Mouse (Mus musculus): ENCODE measurements around the gene Ercc6l. TPM values are rescaled to one million over a fixed set of nuclear protein-coding genes. Genes with fewer than 3 reads are reported as not detected.
"Not testable (repeated sequence)": the region's sequence is repeated elsewhere in the genome, so short reads cannot be mapped to it uniquely, and the experiment has no call there.

Ercc6l gene
- polyA plus RNA-seq, 1 experiment from 2014 or later, result 6.5 TPM

GRCm38 (mm10) chrX:102166986-102167385, 10.1 kb upstream of the Ercc6l start:
- no peaks in the 10 kb centered on the region for H3K4me1 ChIP-seq (replicated peaks)
- WGBS, result 43% methylated on average over 6 of the region's 6 CpGs
- no peaks in the 10 kb centered on the region; the same call in 1 of the 2 replicates for H3K27me3 ChIP-seq
- H3K4me2 ChIP-seq, result no peak overlapping the region
- H3K9ac ChIP-seq, result no peak overlapping the region
- ATAC-seq (replicated peaks; ENCODE audit: insufficient number of reproducible peaks, insufficient read depth, low FRiP score, low read depth), result no peak
- no peak overlapping the region for H3K4me3 ChIP-seq
- H3K27ac ChIP-seq, result no peak overlapping the region
- H3K36me3 ChIP-seq, result no peaks in the 10 kb centered on the region
- no peaks in the 10 kb centered on the region for H3K9me3 ChIP-seq (replicated peaks)

DNA sequence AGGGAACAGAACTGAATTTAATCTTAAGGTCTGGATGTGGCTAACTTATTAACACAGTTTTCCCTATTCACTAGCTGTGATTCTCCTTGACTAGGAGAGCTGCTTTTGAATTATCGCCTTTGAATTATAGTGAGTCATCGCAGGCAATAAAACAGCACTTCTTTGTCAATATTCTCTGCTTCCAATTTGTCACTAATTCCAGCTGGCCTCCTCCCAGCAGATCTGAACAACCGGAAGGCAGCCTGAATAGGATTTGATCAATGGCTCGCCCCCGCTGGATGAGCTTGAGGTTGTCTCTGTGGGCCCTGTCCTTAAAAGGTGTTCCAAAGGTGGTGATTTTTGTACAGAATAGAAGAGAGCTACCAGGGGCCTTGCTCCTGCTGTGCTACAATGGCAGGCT, 9.6 kb upstream of the Ercc6l start:
- ATAC-seq (replicated peaks; ENCODE audit: insufficient number of reproducible peaks, insufficient read depth, low FRiP score, low read depth), result no peak
- Histone ChIP-seq H3K4me2 (no peak overlapping the region), H3K4me1 (replicated peaks) (no peaks in the 10 kb centered on the region), H3K9me3 (replicated peaks) (no peaks in the 10 kb centered on the region), H3K9ac (no peak overlapping the region), H3K27me3 (no peaks in the 10 kb centered on the region; the same call in 1 of the 2 replicates), H3K4me3 (no peak overlapping the region), H3K36me3 (no peaks in the 10 kb centered on the region), H3K27ac (no peak overlapping the region)
- WGBS, result 69% methylated on average over 5 of the region's 5 CpGs

DNA sequence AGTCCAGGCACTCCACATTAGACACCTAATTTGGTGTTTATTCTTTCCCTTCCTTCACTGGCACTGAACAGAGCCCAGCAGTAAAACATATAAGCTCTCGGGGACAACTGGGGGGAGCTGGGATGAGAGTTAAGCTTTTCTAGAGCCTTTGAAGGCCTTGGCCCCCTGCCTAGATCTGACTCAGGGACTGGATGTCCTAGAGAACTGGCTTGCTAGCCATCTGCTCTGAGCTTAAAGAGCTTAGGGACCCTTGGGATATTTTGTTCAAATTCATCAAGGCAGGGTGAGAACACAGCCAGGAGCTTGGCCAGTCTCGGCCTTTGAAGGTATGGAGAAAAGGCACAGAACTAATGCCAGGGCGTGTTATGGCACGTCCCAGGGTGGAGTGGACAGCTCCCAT, 6.6 kb upstream of the Ercc6l start:
- WGBS, result 64% methylated on average over 4 of the region's 4 CpGs
- ATAC-seq (replicated peaks; ENCODE audit: insufficient number of reproducible peaks, insufficient read depth, low FRiP score, low read depth), result no peak
- Histone ChIP-seq H3K4me1 (replicated peaks) (no peaks in the 10 kb centered on the region), H3K27ac (no peak overlapping the region), H3K36me3 (no peaks in the 10 kb centered on the region), H3K4me3 (no peak overlapping the region), H3K9me3 (replicated peaks) (no peaks in the 10 kb centered on the region), H3K4me2 (no peak overlapping the region), H3K27me3 (no peaks in the 10 kb centered on the region), H3K9ac (no peak overlapping the region)

- Histone ChIP-seq H3K27me3 (no peaks in the 10 kb centered on the region), H3K4me2 (no peak overlapping the region), H3K36me3 (no peaks in the 10 kb centered on the region), H3K9ac (no peak overlapping the region), H3K27ac (no peak overlapping the region), H3K4me3 (no peak overlapping the region), H3K4me1 (replicated peaks) (no peaks in the 10 kb centered on the region), H3K9me3 (replicated peaks) (no peaks in the 10 kb centered on the region)
- no peak for ATAC-seq (replicated peaks; ENCODE audit: insufficient number of reproducible peaks, insufficient read depth, low FRiP score, low read depth)
- 34% methylated on average over 2 of the region's 2 CpGs for WGBS
Measured at GRCm38 (mm10) chrX:102163096-102163495, 6.2 kb upstream of the Ercc6l start.

DNA sequence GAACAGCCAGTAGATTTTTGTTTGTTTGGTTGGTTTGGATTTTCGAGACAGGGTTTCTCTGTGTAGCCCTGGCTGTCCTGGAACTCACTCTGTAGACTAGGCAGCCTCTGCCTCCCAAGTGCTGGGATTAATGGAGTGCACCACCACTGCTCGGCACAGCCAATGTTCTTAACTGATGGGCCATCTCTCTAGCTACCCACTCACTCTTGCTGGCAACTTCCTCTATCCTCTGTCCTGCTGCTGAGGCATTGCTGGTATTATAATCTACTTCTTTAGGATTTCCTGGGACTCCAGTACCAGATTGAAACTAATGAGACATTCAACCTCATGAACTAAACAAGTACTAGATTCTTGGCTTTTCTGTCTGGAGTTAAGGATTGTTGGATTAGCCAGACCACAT, 3.6 kb upstream of the Ercc6l start:
- Histone ChIP-seq H3K4me2 (no peak overlapping the region), H3K4me1 (replicated peaks) (no peaks in the 10 kb centered on the region), H3K4me3 (no peak overlapping the region), H3K36me3 (no peaks in the 10 kb centered on the region), H3K9ac (no peak overlapping the region), H3K27ac (no peak overlapping the region), H3K9me3 (replicated peaks) (no peaks in the 10 kb centered on the region), H3K27me3 (no peaks in the 10 kb centered on the region)
- no peak for ATAC-seq (replicated peaks; ENCODE audit: insufficient number of reproducible peaks, insufficient read depth, low FRiP score, low read depth)
- WGBS, result 70% methylated on average over 2 of the region's 2 CpGs

DNA sequence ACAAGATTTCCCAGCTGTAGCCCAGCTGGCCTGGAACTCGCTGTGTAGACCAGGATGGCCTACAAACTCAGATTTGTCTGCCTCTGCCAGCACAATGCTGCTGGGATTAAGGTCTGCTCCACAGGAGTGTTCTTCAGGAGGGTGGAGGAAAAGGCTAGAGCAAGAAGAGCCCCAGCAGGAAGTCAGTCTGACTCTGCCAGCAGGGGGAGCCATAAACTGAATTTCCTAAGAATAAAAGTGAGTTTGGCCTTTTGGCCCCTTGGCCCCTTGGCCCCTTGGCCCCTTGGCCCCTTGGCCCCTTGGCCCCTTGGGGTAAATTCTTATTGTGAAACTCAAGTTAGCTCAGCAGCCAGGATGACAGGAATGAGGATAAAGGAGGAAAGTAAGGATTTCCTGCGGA, 2.9 kb upstream of the Ercc6l start:
- Histone ChIP-seq H3K27me3 (no peaks in the 10 kb centered on the region), H3K4me1 (replicated peaks) (no peaks in the 10 kb centered on the region), H3K9ac (no peak overlapping the region), H3K4me3 (no peak overlapping the region), H3K27ac (no peak overlapping the region), H3K36me3 (no peaks in the 10 kb centered on the region), H3K9me3 (replicated peaks) (no peaks in the 10 kb centered on the region), H3K4me2 (no peak overlapping the region)
- WGBS, result 57% methylated on average over 2 of the region's 2 CpGs
- ATAC-seq (replicated peaks; ENCODE audit: insufficient number of reproducible peaks, insufficient read depth, low FRiP score, low read depth), result no peak

DNA sequence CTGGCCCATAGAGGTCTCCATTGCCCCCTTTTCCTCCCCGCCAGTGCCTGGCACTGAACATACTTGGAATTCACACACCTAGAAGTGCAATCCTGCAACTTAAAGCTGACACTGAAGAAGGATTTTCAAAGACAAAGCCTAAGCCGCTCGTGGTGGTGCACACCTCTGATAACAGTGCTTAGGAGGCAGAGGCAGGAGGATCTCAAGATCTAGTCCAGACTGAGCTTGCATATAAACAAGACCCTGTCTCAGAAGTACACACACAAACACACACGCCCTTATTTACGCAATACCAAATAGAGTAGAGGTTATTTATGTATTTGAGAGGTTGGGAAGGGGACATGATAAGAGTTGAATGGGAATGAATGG, 516 bp upstream of the Ercc6l start:
- H3K27me3 ChIP-seq, result no peaks in the 10 kb centered on the region
- peak overlapping the region; percentile 53 for H3K4me2 ChIP-seq
- peak overlapping the region; percentile 79 for H3K27ac ChIP-seq
- WGBS, result 42% methylated on average over 5 of the region's 5 CpGs
- ATAC-seq (replicated peaks; ENCODE audit: insufficient number of reproducible peaks, insufficient read depth, low FRiP score, low read depth), result no peak
- no peaks in the 10 kb centered on the region for H3K36me3 ChIP-seq
- H3K9me3 ChIP-seq (replicated peaks), result no peaks in the 10 kb centered on the region
- no peaks in the 10 kb centered on the region for H3K4me1 ChIP-seq (replicated peaks)
- peak overlapping the region; percentile 58 for H3K4me3 ChIP-seq
- peak overlapping the region; percentile 47; the same call in 1 of the 2 replicates for H3K9ac ChIP-seq

- Histone ChIP-seq H3K27ac (no peak overlapping the region), H3K9ac (no peak overlapping the region), H3K27me3 (no peaks in the 10 kb centered on the region), H3K36me3 (peaks cover 5% of the 10 kb centered on the region; the same call in 1 of the 2 replicates), H3K9me3 (replicated peaks) (no peaks in the 10 kb centered on the region), H3K4me2 (no peak overlapping the region), H3K4me3 (no peak overlapping the region), H3K4me1 (replicated peaks) (no peaks in the 10 kb centered on the region)
- WGBS, result 60% methylated on average over 1 of the region's 1 CpGs
- ATAC-seq (replicated peaks; ENCODE audit: insufficient number of reproducible peaks, insufficient read depth, low FRiP score, low read depth), result no peak
Measured at GRCm38 (mm10) chrX:102141157-102141556, 15.7 kb downstream of the Ercc6l start.

- Histone ChIP-seq H3K9ac (no peak overlapping the region), H3K4me3 (no peak overlapping the region), H3K27ac (no peak overlapping the region), H3K27me3 (no peaks in the 10 kb centered on the region), H3K9me3 (replicated peaks) (no peaks in the 10 kb centered on the region), H3K4me2 (no peak overlapping the region), H3K36me3 (peaks cover 7% of the 10 kb centered on the region; the same call in 1 of the 2 replicates), H3K4me1 (replicated peaks) (peaks cover 3% of the 10 kb centered on the region; the same call in 1 of the 2 replicates)
- ATAC-seq (replicated peaks; ENCODE audit: insufficient number of reproducible peaks, insufficient read depth, low FRiP score, low read depth), result no peak
- 77% methylated on average over 2 of the region's 2 CpGs for WGBS
Measured at GRCm38 (mm10) chrX:102121321-102121720, 35.6 kb downstream of the Ercc6l start.

- peaks cover 3% of the 10 kb centered on the region; the same call in 1 of the 2 replicates for H3K4me1 ChIP-seq (replicated peaks)
- H3K27me3 ChIP-seq, result no peaks in the 10 kb centered on the region
- WGBS, result 8% methylated on average over 30 of the region's 30 CpGs
- peak within 1 kb of the TSS; percentile 72 for H3K4me3 ChIP-seq
- H3K36me3 ChIP-seq, result no peaks in the 10 kb centered on the region; the same call in 1 of the 2 replicates
- peak within 1 kb of the TSS; percentile 61 for H3K4me2 ChIP-seq
- no peaks in the 10 kb centered on the region for H3K9me3 ChIP-seq (replicated peaks)
- ATAC-seq (replicated peaks; ENCODE audit: insufficient number of reproducible peaks, insufficient read depth, low FRiP score, low read depth), result peak; percentile 99
- no peak within 1 kb of the TSS for H3K27ac ChIP-seq
- peak within 1 kb of the TSS; percentile 71 for H3K9ac ChIP-seq
Measured at GRCm38 (mm10) chrX:102119042-102119864, 37.6 kb downstream of the Ercc6l start, which contains the start of gene Pin4. Gene Pin4 (plus strand): TSS chrX:102119447.

GRCm38 (mm10) chrX:102115676-102116075, 41.2 kb downstream of the Ercc6l start:
- Histone ChIP-seq H3K9me3 (replicated peaks) (no peaks in the 10 kb centered on the region), H3K4me1 (replicated peaks) (peaks cover 3% of the 10 kb centered on the region; the same call in 1 of the 2 replicates), H3K27me3 (no peaks in the 10 kb centered on the region), H3K36me3 (no peaks in the 10 kb centered on the region), H3K4me2 (no peak overlapping the region), H3K27ac (no peak overlapping the region), H3K9ac (no peak overlapping the region), H3K4me3 (no peak overlapping the region)
- no peak for ATAC-seq (replicated peaks; ENCODE audit: insufficient number of reproducible peaks, insufficient read depth, low FRiP score, low read depth)
- WGBS, result 51% methylated on average over 4 of the region's 4 CpGs

DNA sequence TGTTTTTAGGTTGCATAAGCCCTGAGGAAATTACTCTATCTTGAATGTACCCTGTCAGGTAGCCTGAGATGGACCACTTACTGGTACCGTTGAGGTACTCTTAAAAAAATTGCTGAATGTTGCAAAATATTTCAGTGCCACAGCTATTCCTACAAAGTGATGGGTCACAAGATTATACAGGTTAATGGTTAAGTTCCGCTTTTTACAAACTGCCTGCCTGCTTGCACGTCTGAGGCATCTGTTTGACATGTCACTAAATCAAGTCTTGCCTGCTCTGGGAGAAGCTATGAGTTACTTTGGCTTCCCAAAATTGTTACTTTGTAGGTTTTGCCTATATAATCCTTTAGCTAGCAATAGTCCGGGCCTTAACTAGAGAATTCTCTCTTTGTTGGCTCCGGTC, 47.5 kb downstream of the Ercc6l start:
- not testable (repeated sequence) for ATAC-seq (replicated peaks; ENCODE audit: insufficient number of reproducible peaks, insufficient read depth, low FRiP score, low read depth); H3K9me3 ChIP-seq (replicated peaks); H3K4me3 ChIP-seq; H3K4me1 ChIP-seq (replicated peaks); H3K4me2 ChIP-seq; H3K36me3 ChIP-seq; H3K9ac ChIP-seq; H3K27me3 ChIP-seq; H3K27ac ChIP-seq
- 69% methylated on average over 5 of the region's 5 CpGs for WGBS

Measured in heart, embryonic 15.5 days (tissue).